Mouse (Mus musculus): Measurements from ENCODE around the gene Bco1.

The Bco1 gene

GRCm38 (mm10) chr8:117125854-117126253 lies 30.2 kb downstream of the Bco1 start:
- in situ Hi-C loops (cut with MboI; ENCODE audit: low pct_unique_long_range_greater_than_20kb in 1 of 2, low sequenced_read_pairs in 2 of 2, unreplicated experiment in 1 of 2), result no loop called here

DNA sequence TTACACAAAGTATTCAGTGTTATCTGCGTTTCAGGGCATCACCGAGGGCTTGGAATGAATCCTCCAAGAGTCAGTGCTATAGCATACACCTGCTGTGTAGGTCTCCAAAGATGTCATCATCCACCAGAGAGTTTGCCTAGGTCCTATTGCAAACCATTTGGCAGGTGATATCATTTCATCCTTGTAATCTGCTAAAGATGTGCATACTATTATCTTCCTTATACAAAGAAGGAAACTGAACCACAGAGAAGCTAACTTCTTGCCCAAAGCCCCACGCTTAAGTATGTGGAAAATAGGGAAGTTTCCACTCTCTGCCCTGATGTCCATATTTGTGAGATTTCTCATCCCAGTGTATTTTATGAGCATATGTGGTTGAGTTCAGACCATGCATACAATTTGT lies 30.8 kb downstream of the Bco1 start:
- in situ Hi-C loops (cut with MboI; ENCODE audit: low pct_unique_long_range_greater_than_20kb in 1 of 2, low sequenced_read_pairs in 2 of 2, unreplicated experiment in 1 of 2), result no loop called here

GRCm38 (mm10) chr8:117127063-117127462 lies 31.4 kb downstream of the Bco1 start:
- in situ Hi-C loops (cut with MboI; ENCODE audit: low pct_unique_long_range_greater_than_20kb in 1 of 2, low sequenced_read_pairs in 2 of 2, unreplicated experiment in 1 of 2), result no loop called here

- in situ Hi-C loops (cut with MboI; ENCODE audit: low pct_unique_long_range_greater_than_20kb in 1 of 2, low sequenced_read_pairs in 2 of 2, unreplicated experiment in 1 of 2), result no loop called here
Observed at GRCm38 (mm10) chr8:117133702-117134101, 38.0 kb downstream of the Bco1 start.

GRCm38 (mm10) chr8:117136351-117136750 lies 40.7 kb downstream of the Bco1 start:
- in situ Hi-C loops (cut with MboI; ENCODE audit: low pct_unique_long_range_greater_than_20kb in 1 of 2, low sequenced_read_pairs in 2 of 2, unreplicated experiment in 1 of 2), result no loop called here

GRCm38 (mm10) chr8:117136763-117137162 lies 41.1 kb downstream of the Bco1 start:
- in situ Hi-C loops (cut with MboI; ENCODE audit: low pct_unique_long_range_greater_than_20kb in 1 of 2, low sequenced_read_pairs in 2 of 2, unreplicated experiment in 1 of 2), result no loop called here

GRCm38 (mm10) chr8:117137357-117137756 lies 41.7 kb downstream of the Bco1 start:
- in situ Hi-C loops (cut with MboI; ENCODE audit: low pct_unique_long_range_greater_than_20kb in 1 of 2, low sequenced_read_pairs in 2 of 2, unreplicated experiment in 1 of 2), result no loop called here

- in situ Hi-C loops (cut with MboI; ENCODE audit: low pct_unique_long_range_greater_than_20kb in 1 of 2, low sequenced_read_pairs in 2 of 2, unreplicated experiment in 1 of 2), result no loop called here
Observed at GRCm38 (mm10) chr8:117148520-117148919, 52.9 kb downstream of the Bco1 start.

GRCm38 (mm10) chr8:117156149-117156548 lies 60.5 kb downstream of the Bco1 start:
- in situ Hi-C loops (cut with MboI; ENCODE audit: low pct_unique_long_range_greater_than_20kb in 1 of 2, low sequenced_read_pairs in 2 of 2, unreplicated experiment in 1 of 2), result no loop called here

- in situ Hi-C loops (cut with MboI; ENCODE audit: low pct_unique_long_range_greater_than_20kb in 1 of 2, low sequenced_read_pairs in 2 of 2, unreplicated experiment in 1 of 2), result no loop called here
Observed at GRCm38 (mm10) chr8:117156866-117157768, 61.5 kb downstream of the Bco1 start.

- in situ Hi-C loops (cut with MboI; ENCODE audit: low pct_unique_long_range_greater_than_20kb in 1 of 2, low sequenced_read_pairs in 2 of 2, unreplicated experiment in 1 of 2), result no loop called here
Observed at GRCm38 (mm10) chr8:117157769-117158091, 62.1 kb downstream of the Bco1 start.

DNA sequence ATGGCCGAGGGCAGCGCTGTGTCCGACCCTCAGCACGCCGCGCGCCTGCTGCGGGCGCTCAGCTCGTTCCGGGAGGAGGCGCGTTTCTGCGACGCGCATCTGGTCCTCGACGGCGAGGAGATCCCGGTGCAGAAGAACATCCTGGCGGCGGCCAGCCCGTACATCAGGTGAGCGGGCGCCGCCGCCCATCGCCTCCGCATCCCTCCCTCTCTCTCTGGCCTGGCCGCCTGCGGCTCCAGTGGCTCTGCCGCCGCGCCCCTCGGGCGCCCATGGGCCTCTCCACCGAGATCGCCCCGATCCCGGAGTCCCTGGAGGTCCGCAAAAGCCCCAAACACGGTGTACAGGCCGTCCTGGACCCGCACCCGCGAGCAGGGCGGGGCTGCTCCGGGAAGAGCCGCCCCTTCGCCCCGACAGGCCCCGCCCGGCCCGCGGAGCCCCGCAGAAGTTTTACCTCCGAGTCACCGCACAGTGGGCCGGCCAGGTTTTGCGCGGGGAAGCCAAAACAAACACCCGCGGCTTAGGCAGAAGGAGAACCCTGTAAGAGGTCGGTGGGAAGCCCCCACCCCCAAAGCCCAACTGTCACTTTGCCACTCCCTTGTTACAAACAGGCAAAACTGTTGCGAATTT lies 62.6 kb downstream of the Bco1 start, which contains the start of gene Gan:
Gene Gan (plus strand): TSS at position 1 of the 627 bp plus-strand sequence.
- in situ Hi-C loops (cut with MboI; ENCODE audit: low pct_unique_long_range_greater_than_20kb in 1 of 2, low sequenced_read_pairs in 2 of 2, unreplicated experiment in 1 of 2), result no loop called here

DNA sequence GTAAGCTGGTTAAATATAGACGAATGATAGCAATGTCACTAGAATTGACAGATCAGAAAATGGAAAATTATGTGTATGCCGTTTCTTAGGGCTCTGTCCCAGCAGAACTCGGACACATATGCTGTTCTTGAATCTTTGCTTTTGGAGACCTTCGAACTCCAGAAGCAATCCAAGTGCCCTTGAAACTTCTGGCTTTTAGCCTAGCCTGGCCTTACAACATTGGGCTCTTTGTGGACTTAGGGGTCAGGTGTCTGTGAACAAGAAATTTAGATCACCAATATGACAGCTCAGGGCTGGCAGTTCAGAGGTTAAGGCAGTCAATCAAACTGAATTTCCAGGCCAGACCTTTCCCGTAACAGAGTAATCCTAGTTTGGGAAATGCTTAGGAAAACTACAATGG lies 63.4 kb downstream of the Bco1 start:
- in situ Hi-C loops (cut with MboI; ENCODE audit: low pct_unique_long_range_greater_than_20kb in 1 of 2, low sequenced_read_pairs in 2 of 2, unreplicated experiment in 1 of 2), result no loop called here

- in situ Hi-C loops (cut with MboI; ENCODE audit: low pct_unique_long_range_greater_than_20kb in 1 of 2, low sequenced_read_pairs in 2 of 2, unreplicated experiment in 1 of 2), result no loop called here
Observed at GRCm38 (mm10) chr8:117164912-117165311, 69.3 kb downstream of the Bco1 start.

GRCm38 (mm10) chr8:117165542-117165941 lies 69.9 kb downstream of the Bco1 start:
- in situ Hi-C loops (cut with MboI; ENCODE audit: low pct_unique_long_range_greater_than_20kb in 1 of 2, low sequenced_read_pairs in 2 of 2, unreplicated experiment in 1 of 2), result no loop called here

DNA sequence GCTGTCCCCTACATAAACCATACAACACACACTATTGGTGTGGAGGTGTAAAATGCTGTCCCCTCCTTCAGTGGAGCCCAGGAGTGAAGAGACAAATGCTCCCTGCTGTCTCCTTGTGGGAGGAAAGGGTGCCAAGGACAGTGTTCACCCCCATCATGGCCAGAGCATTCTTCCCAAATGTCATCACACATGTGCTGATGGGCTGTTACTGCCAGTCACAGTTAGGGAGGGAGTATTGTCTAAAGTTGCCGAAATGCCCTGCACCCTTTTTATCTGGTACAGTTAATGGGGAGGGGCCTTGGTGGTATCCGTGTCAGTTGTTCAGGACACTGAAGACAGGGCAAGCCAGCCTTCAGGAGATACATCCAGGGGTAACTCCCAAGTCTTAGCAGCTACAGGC lies 70.9 kb downstream of the Bco1 start:
- in situ Hi-C loops (cut with MboI; ENCODE audit: low pct_unique_long_range_greater_than_20kb in 1 of 2, low sequenced_read_pairs in 2 of 2, unreplicated experiment in 1 of 2), result no loop called here

GRCm38 (mm10) chr8:117167243-117167883 lies 71.7 kb downstream of the Bco1 start:
- in situ Hi-C loops (cut with MboI; ENCODE audit: low pct_unique_long_range_greater_than_20kb in 1 of 2, low sequenced_read_pairs in 2 of 2, unreplicated experiment in 1 of 2), result no loop called here

DNA sequence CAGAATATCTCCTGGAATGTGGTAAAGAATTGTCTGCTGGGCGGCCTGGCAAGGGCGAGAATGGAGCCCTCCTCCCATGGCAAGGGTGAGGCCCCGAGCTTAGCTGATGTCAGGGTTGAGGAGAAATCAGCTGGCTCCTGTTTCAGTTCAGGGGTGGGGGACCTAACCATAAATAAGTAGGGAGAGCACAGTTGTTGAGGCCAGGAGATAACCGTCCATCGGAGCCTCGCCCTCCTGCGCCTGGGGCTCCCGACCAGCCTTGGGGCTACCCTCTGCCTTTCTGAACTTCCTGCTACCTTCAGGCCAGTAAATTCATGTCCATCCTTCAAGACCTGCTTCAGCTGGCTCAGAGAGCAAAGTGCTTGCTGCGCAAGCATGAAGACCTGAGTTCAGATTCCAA lies 72.7 kb downstream of the Bco1 start:
- in situ Hi-C loops (cut with MboI; ENCODE audit: low pct_unique_long_range_greater_than_20kb in 1 of 2, low sequenced_read_pairs in 2 of 2, unreplicated experiment in 1 of 2), result no loop called here

- in situ Hi-C loops (cut with MboI; ENCODE audit: low pct_unique_long_range_greater_than_20kb in 1 of 2, low sequenced_read_pairs in 2 of 2, unreplicated experiment in 1 of 2), result no loop called here
Observed at GRCm38 (mm10) chr8:117171826-117172225, 76.2 kb downstream of the Bco1 start.

Measured in mouse embryonic stem cell (cell line).